Mouse (Mus musculus) liver, postnatal 0 days (tissue): ENCODE results near the gene Phf12.

ENCODE experiments used
- CTCF ChIP-seq: sonication (generic); IDR thresholded peaks from 2 replicates; pipeline ENCODE4 v1.5.1; 2016; ENCODE audit warnings: antibody characterized with exemption, low read depth
- EP300 ChIP-seq: IDR thresholded peaks from 2 replicates; pipeline ENCODE4 v1.6.1; 2016; ENCODE audit warnings: antibody characterized with exemption, low read depth, mild to moderate bottlenecking

DNA sequence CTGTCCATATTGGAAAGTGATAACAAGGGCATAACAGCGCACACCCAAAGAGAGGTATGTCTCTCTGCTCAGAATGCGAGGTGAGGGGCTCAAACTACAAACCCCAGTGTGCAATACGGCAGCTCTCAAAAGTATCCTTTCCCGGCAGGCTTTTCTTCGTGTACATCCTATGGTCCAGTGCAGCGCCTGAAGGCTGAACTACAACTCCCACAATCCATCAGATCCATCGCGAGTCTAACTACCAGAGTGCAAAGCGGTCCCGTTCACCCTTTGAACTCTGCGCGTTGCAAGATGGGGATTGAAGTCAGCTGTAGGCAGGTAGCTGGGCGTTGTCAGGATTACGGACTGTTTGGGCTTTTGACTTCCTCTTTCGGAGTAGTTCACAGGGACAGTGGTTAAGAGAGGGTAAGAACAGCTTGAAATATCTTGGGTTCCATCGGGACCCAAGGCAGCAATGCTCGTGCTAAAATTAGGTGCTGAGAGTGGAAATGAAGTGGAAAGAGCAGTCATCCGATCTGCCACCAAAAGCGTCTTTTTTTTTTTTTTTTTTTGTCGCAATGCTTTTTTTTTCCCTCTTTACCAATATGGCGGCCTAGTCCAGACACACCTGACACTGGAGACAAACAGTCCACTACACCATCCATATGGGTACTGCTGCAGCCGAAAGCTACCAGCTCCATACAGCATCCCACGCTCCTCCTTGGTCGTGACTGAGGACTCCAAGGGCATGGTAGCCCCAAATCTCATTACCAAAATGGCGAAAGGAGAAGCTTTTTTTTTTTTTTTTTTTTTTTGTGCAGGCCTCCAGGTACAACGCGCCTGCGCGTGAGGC, 729 bp upstream of the Phf12 start:
- TF ChIP-seq CTCF (no peak), EP300 (peak; percentile 42)
